Mouse (Mus musculus) embryonic fibroblast, embryonic 13.5 days (primary cell): ENCODE data around the gene Slc30a6.

Experiments
- CTCF ChIP-seq: IDR thresholded peaks from 2 replicates; pipeline ENCODE4 v1.5.1; 2011; ENCODE audit warnings: mild to moderate bottlenecking, control low read depth, low read length, moderate library complexity, borderline replicate concordance; ENCODE audit not compliant: insufficient read depth
- POLR2A ChIP-seq: IDR thresholded peaks from 2 replicates; pipeline ENCODE4 v1.6.1; 2011; ENCODE audit warnings: low read depth, mild to moderate bottlenecking, control low read depth, low read length, moderate library complexity

GRCm38 (mm10) chr17:74406487-74406886, 11.1 kb downstream of the Slc30a6 start:
- TF ChIP-seq POLR2A, result no peak
- no peak for TF ChIP-seq CTCF
